Mouse (Mus musculus): ENCODE measurements around the gene Papss1.

DNA sequence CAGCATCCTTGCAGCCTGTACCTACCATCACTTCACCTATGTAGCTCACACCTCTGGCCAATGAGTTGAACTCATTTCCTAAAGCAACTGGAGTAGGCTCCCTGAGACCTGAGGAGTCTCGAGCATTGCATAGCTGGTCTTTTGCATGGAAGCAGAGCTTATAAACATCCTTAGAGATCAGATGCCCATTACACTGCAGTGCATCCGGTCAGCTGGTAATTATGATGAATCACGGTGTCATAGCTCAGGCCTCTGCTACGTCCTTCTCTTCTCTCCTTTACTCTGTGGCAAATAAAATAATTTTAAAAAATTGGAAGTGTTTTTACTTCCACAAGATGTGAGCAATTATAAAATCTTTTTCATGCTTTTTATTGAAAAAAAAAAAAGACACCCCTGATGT lies 96.1 kb downstream of the Papss1 start:
- TF ChIP-seq POLR2A (IDR thresholded peaks at IDR 0.05; ENCODE audit: extremely low read depth, insufficient read depth, low read length), result no peak
- no peak for TF ChIP-seq CTCF (IDR thresholded peaks at IDR 0.05; ENCODE audit: extremely low read depth, insufficient read depth, low read length)

All from cortical plate, adult 2 months (tissue).